Mouse (Mus musculus) heart, postnatal 0 days (tissue): ENCODE results near the gene Casq1. TPM values are rescaled to one million over a fixed set of nuclear protein-coding genes. Genes with fewer than 3 reads are reported as not detected.
A peak's percentile ranks its signal among the peaks of the same experiment; 100 is the strongest.
"Not testable (repeated sequence)": the region's sequence is repeated elsewhere in the genome, so short reads cannot be mapped to it uniquely, and the experiment has no call there.

Experiments
- ATAC-seq: fragments of 200-750 bp; cut with Nextera tagmentation; 2 replicates; pipeline ENCODE4 v1.8.0; 2017; ENCODE audit warnings: low read depth, moderate number of reproducible peaks, moderate library complexity; ENCODE audit not compliant: insufficient read depth
- DNase-seq: peaks from one replicate; pipeline ENCODE4 v3.0.0-alpha.2; 2016; ENCODE audit warnings: low spot score
- H3K27ac ChIP-seq: fragments of 300-500 bp; sonication (generic); 2 replicates; pipeline ENCODE4 v1.5.1; 2014; ENCODE audit warnings: low read depth, mild to moderate bottlenecking
- H3K27me3 ChIP-seq: fragments of 300-500 bp; sonication (generic); 2 replicates; pipeline ENCODE4 v1.6.1; 2014; ENCODE audit warnings: low read length, mixed read lengths; ENCODE audit not compliant: control insufficient read depth, insufficient read depth
- H3K36me3 ChIP-seq: fragments of 300-500 bp; sonication (generic); replicated peaks from 2 replicates; pipeline ENCODE4 v1.6.1; 2014; ENCODE audit warnings: low read length, mixed read lengths; ENCODE audit not compliant: control insufficient read depth, insufficient read depth
- H3K4me1 ChIP-seq: fragments of 300-500 bp; sonication (generic); 2 replicates; pipeline ENCODE4 v1.6.1; 2014; ENCODE audit warnings: antibody characterized with exemption; ENCODE audit not compliant: control insufficient read depth, insufficient read depth
- H3K4me2 ChIP-seq: fragments of 300-500 bp; sonication (generic); 2 replicates; pipeline ENCODE4 v1.6.1; 2014; ENCODE audit warnings: low read depth, mild to moderate bottlenecking, low read length, moderate library complexity
- H3K4me3 ChIP-seq: fragments of 300-500 bp; sonication (generic); 2 replicates; pipeline ENCODE4 v1.5.1; 2014; ENCODE audit warnings: low read depth, low read length
- H3K9ac ChIP-seq: fragments of 300-500 bp; sonication (generic); replicated peaks from 2 replicates; pipeline ENCODE4 v1.6.1; 2014; ENCODE audit warnings: low read depth, low read length, mixed read lengths
- H3K9me3 ChIP-seq: fragments of 300-500 bp; sonication (generic); replicated peaks from 2 replicates; pipeline ENCODE4 v1.6.1; 2016; ENCODE audit warnings: low read length; ENCODE audit not compliant: control insufficient read depth
- CTCF ChIP-seq: IDR thresholded peaks from 2 replicates; pipeline ENCODE4 v1.5.1; 2016; ENCODE audit warnings: antibody characterized with exemption, control low read depth, low read depth
- EP300 ChIP-seq: IDR thresholded peaks from 2 replicates; pipeline ENCODE4 v1.6.1; 2016; ENCODE audit warnings: antibody characterized with exemption, low read depth
- WGBS: fragments of 180-500 bp; shearing (Covaris S2); extraction: QIAGEN DNeasy Blood & Tissue Kit; methylation state at CpG from one replicate; pipeline ENCODE4 v1.1.7; 2014; 5-methylcytosine and 5-hydroxymethylcytosine counted together
- polyA plus RNA-seq: library from polyadenylated mRNA; unstranded; fragments of >200 nt; fragmentation: Nextera tagmentation; extraction: Ambion mirVana; gene quantifications from 2 replicates; pipeline ENCODE4 v1.2.1, GENCODE M21; 2015
- total RNA-seq: library from RNA; depleted of rRNA; stranded (reverse); fragments of >200 nt; gene quantifications from 2 replicates; pipeline ENCODE4 v1.2.3, GENCODE M21; 2014; ENCODE audit warnings: low replicate concordance; rRNA removed

The Casq1 gene
- 61.2 and 68.0 TPM in 2 replicates for total RNA-seq
- 60.3 and 65.0 TPM in 2 replicates for polyA plus RNA-seq

- Histone ChIP-seq H3K4me3 (no peak within 1 kb of the TSS), H3K9ac (peak within 1 kb of the TSS; percentile 24), H3K27me3 (no peaks in the 10 kb centered on the region), H3K4me1 (peaks cover 56% of the 10 kb centered on the region), H3K36me3 (no peaks in the 10 kb centered on the region), H3K27ac (peak within 1 kb of the TSS; percentile 85), H3K9me3 (no peaks in the 10 kb centered on the region), H3K4me2 (peak within 1 kb of the TSS; percentile 19)
- ATAC-seq: 0 out of 2 replicates have a peak, but pooled peaks have one; percentile 5
- WGBS: 50% methylated on average over 19 of the region's 19 CpGs
- DNase-seq: no peak
- no peak for TF ChIP-seq EP300
- TF ChIP-seq CTCF: no peak
Measured at GRCm38 (mm10) chr1:172219451-172220406, at the start of gene Casq1. Casq1 (minus strand) TSS chr1:172219868.

- no peak within 1 kb of the TSS for H3K4me3 ChIP-seq
- H3K9ac ChIP-seq: no peak within 1 kb of the TSS
- no peak for TF ChIP-seq CTCF
- no peak for TF ChIP-seq EP300
- H3K27ac ChIP-seq: peak within 1 kb of the TSS; percentile 65
- DNase-seq (no peak), ATAC-seq (no peak)
- no peaks in the 10 kb centered on the region; the same call in 1 of the 2 replicates for H3K4me1 ChIP-seq
- H3K27me3 ChIP-seq: no peaks in the 10 kb centered on the region
- 49% methylated on average over 8 of the region's 8 CpGs for WGBS
- H3K4me2 ChIP-seq: no peak within 1 kb of the TSS
- no peaks in the 10 kb centered on the region for H3K36me3 ChIP-seq
- no peaks in the 10 kb centered on the region for H3K9me3 ChIP-seq
Measured at GRCm38 (mm10) chr1:172261477-172262078, 41.9 kb upstream of the Casq1 start, which contains the start of gene Igsf8. Igsf8 (plus strand) TSS chr1:172261641.

GRCm38 (mm10) chr1:172258314-172258713 lies 38.6 kb upstream of the Casq1 start, which contains the start of gene Atp1a4:
Atp1a4 (minus strand) TSS chr1:172258414.
- no peak within 1 kb of the TSS for H3K4me3 ChIP-seq
- no peak for TF ChIP-seq EP300
- no peak for TF ChIP-seq CTCF
- H3K4me2 ChIP-seq: no peak within 1 kb of the TSS
- H3K9ac ChIP-seq: no peak within 1 kb of the TSS
- DNase-seq: no peak
- no peak for ATAC-seq
- H3K36me3 ChIP-seq: no peaks in the 10 kb centered on the region
- H3K4me1 ChIP-seq: no peaks in the 10 kb centered on the region; the same call in 1 of the 2 replicates
- H3K27ac ChIP-seq: no peak within 1 kb of the TSS
- H3K27me3 ChIP-seq: no peaks in the 10 kb centered on the region
- no peaks in the 10 kb centered on the region for H3K9me3 ChIP-seq
- WGBS: 82% methylated on average over 6 of the region's 6 CpGs

- TF ChIP-seq EP300 (no peak), CTCF (peak; percentile 71)
- WGBS: 24% methylated on average over 2 of the region's 2 CpGs
- Histone ChIP-seq H3K36me3 (no peaks in the 10 kb centered on the region), H3K9me3 (no peaks in the 10 kb centered on the region), H3K9ac (no peak overlapping the region), H3K4me3 (no peak overlapping the region), H3K4me2 (no peak overlapping the region), H3K27me3 (no peaks in the 10 kb centered on the region; the same call in 1 of the 2 replicates), H3K4me1 (peaks cover 14% of the 10 kb centered on the region), H3K27ac (no peak overlapping the region)
- DNase-seq (peak; percentile 47), ATAC-seq (peak; percentile 71; the same call in 1 of the 2 replicates)
Measured at GRCm38 (mm10) chr1:172247679-172248078, 28.0 kb upstream of the Casq1 start.

GRCm38 (mm10) chr1:172247216-172247615 lies 27.5 kb upstream of the Casq1 start:
- DNase-seq (no peak), ATAC-seq (no peak)
- Histone ChIP-seq H3K4me3 (no peak overlapping the region), H3K36me3 (no peaks in the 10 kb centered on the region), H3K27ac (no peak overlapping the region), H3K9me3 (no peaks in the 10 kb centered on the region), H3K9ac (no peak overlapping the region), H3K4me1 (peaks cover 15% of the 10 kb centered on the region), H3K27me3 (no peaks in the 10 kb centered on the region; the same call in 1 of the 2 replicates), H3K4me2 (no peak overlapping the region)
- WGBS: 63% methylated on average over 4 of the region's 4 CpGs
- no peak for TF ChIP-seq CTCF
- no peak for TF ChIP-seq EP300

- WGBS: 48% methylated on average over 23 of the region's 23 CpGs
- peak overlapping the region; percentile 37; the same call in 1 of the 2 replicates for H3K4me2 ChIP-seq
- not testable (repeated sequence) for DNase-seq, H3K9ac ChIP-seq, H3K27ac ChIP-seq, H3K4me3 ChIP-seq, H3K27me3 ChIP-seq, ATAC-seq, H3K36me3 ChIP-seq, H3K9me3 ChIP-seq
- H3K4me1 ChIP-seq: peaks cover 15% of the 10 kb centered on the region
Measured at GRCm38 (mm10) chr1:172244645-172245044, 25.0 kb upstream of the Casq1 start.
